Mouse (Mus musculus) limb, embryonic 10.5 days (tissue): ENCODE results near the gene Aloxe3. TPM values are rescaled to one million over a fixed set of nuclear protein-coding genes. Genes with fewer than 3 reads are reported as not detected.
A peak's percentile ranks its signal among the peaks of the same experiment; 100 is the strongest.

ENCODE experiments used
- DNase-seq: peaks from one replicate; pipeline ENCODE4 v3.0.0-alpha.2; 2017; ENCODE audit warnings: low spot score
- H3K27ac ChIP-seq: fragments of 300-500 bp; sonication (generic); 2 replicates; pipeline ENCODE4 v1.5.1; 2016; ENCODE audit warnings: mild to moderate bottlenecking
- H3K27me3 ChIP-seq: fragments of 300-500 bp; sonication (generic); 2 replicates; pipeline ENCODE4 v1.6.1; 2016; ENCODE audit warnings: low read depth, mild to moderate bottlenecking; ENCODE audit not compliant: poor library complexity, severe bottlenecking
- H3K36me3 ChIP-seq: fragments of 300-500 bp; sonication (generic); 2 replicates; pipeline ENCODE4 v1.6.1; 2016; ENCODE audit warnings: mild to moderate bottlenecking, moderate library complexity
- H3K4me1 ChIP-seq: fragments of 300-500 bp; sonication (generic); 2 replicates; pipeline ENCODE4 v1.6.1; 2016
- H3K4me3 ChIP-seq: fragments of 300-500 bp; sonication (generic); 2 replicates; pipeline ENCODE4 v1.5.1; 2016; ENCODE audit warnings: mild to moderate bottlenecking, moderate library complexity
- H3K9me3 ChIP-seq: fragments of 300-500 bp; sonication (generic); replicated peaks from 2 replicates; pipeline ENCODE4 v1.6.1; 2016; ENCODE audit warnings: mild to moderate bottlenecking
- WGBS: fragments of 180-500 bp; shearing (Covaris S2); methylation state at CpG from one replicate; pipeline ENCODE4 v1.1.7; 2016; 5-methylcytosine and 5-hydroxymethylcytosine counted together
- polyA plus RNA-seq: library from polyadenylated mRNA; unstranded; fragments of >200 nt; fragmentation: Nextera tagmentation; extraction: Ambion mirVana; gene quantifications from 2 replicates; pipeline ENCODE4 v1.2.1, GENCODE M21; 2016

The Aloxe3 gene
- polyA plus RNA-seq, 1 experiment from 2014 or later, result 0.39 TPM

DNA sequence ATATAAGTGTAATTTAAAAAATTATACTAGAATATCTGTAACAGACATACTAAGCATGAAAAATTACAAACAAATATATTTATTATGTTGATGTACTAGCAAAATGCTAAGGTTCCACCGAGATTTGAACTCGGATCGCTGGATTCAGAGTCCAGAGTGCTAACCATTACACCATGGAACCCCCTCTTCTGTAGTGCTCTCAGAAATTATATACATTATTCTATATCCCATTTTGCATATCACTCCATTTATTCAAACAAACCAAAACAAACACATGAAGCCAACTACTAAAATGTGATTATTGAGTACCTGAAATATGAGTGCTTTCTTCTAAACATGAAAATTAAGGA is 1.2 kb upstream of the Aloxe3 start:
- H3K27ac ChIP-seq, result no peak overlapping the region
- DNase-seq, result peak; percentile 50
- H3K9me3 ChIP-seq, result no peaks in the 10 kb centered on the region
- H3K4me1 ChIP-seq, result peaks cover 56% of the 10 kb centered on the region
- peaks cover 44% of the 10 kb centered on the region for H3K27me3 ChIP-seq
- peak overlapping the region; percentile 88 for H3K4me3 ChIP-seq
- H3K36me3 ChIP-seq, result no peaks in the 10 kb centered on the region
- WGBS, result under 1% methylated on average over 3 of the region's 3 CpGs

GRCm38 (mm10) chr11:69125041-69125851 is 450 bp upstream of the Aloxe3 start:
- peak; percentile 85 for DNase-seq
- Histone ChIP-seq H3K36me3 (no peaks in the 10 kb centered on the region), H3K27me3 (peaks cover 43% of the 10 kb centered on the region), H3K9me3 (no peaks in the 10 kb centered on the region), H3K4me3 (peak overlapping the region; percentile 88), H3K27ac (peak overlapping the region; percentile 68; the same call in 1 of the 2 replicates), H3K4me1 (peaks cover 48% of the 10 kb centered on the region)
- under 1% methylated on average over 24 of the region's 24 CpGs for WGBS

DNA sequence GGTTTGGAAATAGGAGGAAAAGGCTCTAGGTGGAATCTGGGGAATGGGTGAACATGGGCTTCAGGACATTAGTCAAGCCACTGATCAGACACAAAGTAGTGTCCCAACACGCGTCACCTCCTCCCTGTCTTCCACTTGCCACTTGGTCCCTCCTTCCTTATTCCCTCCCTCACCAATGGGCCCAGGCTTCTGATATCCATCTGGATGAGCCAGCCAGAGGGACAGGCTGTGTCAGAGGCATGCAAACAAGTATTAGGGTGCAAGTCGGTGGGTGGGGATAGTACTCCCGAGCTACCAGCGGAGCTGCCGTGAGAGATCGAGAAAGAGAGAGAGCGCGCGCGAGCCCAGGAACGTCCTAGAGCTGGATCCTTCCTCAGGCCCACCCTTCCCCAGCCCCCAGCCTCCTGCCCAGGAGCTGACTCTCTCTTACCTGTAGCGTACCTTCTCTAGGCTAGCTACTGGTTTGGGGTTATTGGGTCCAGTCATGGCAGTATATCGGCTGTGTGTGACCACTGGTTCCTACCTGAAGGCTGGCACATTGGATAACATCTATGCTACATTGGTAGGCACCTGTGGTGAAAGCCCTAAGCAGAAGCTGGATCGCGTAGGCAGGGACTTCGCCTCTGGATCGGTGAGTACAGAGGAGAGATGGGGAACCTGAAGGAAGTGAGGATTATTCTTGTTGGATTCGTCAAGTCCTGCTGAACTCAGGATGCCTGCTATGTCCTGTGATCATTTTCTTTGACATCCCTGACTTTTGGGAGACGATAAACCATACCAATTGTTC is 416 bp downstream of the Aloxe3 start:
- Histone ChIP-seq H3K27ac (peak overlapping the region; percentile 16; the same call in 1 of the 2 replicates), H3K9me3 (no peaks in the 10 kb centered on the region), H3K27me3 (peaks cover 34% of the 10 kb centered on the region), H3K4me3 (peak overlapping the region; percentile 88), H3K4me1 (peaks cover 40% of the 10 kb centered on the region), H3K36me3 (no peaks in the 10 kb centered on the region)
- peak; percentile 57 for DNase-seq
- 13% methylated on average over 20 of the region's 20 CpGs for WGBS

- H3K4me3 ChIP-seq, result peak overlapping the region; percentile 88
- 43% methylated on average over 2 of the region's 2 CpGs for WGBS
- no peaks in the 10 kb centered on the region for H3K36me3 ChIP-seq
- H3K27ac ChIP-seq, result no peak overlapping the region
- DNase-seq, result no peak
- H3K9me3 ChIP-seq, result no peaks in the 10 kb centered on the region
- H3K27me3 ChIP-seq, result peaks cover 30% of the 10 kb centered on the region
- peaks cover 34% of the 10 kb centered on the region for H3K4me1 ChIP-seq
Observed at GRCm38 (mm10) chr11:69126706-69127095, 1.0 kb downstream of the Aloxe3 start.

DNA sequence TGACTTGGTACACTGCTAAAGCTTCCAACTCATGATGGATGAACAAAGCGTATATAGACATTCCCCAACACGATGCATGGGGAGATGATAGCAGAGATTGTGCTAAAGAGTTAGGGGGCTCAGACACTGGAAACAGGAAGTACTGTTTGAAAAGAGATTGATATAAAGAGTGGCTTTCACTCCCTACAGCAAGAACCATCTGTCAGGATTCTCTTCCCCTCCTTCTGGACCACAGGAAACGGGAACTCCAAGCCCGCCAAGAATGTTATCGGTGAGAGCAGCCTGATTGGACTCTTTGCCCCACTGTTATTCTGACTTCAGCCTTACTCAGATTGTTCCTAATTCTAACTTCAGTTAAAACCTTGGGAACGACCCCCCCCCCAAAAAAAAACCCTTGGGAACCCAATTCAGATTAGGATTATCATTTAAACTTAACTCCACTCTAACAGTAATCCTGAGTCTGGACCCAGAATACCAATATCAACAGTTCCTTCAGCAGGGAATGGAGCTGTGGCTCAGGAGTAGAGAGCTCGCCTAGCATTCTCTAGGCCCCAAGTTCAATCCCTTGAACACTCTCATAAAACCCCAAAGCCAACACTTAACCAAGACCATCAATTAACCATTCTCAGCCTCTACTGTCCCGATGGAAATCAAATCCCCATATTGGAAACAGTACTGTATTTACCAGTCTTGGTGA is 2.9 kb downstream of the Aloxe3 start:
- no peak overlapping the region for H3K4me3 ChIP-seq
- H3K9me3 ChIP-seq, result no peaks in the 10 kb centered on the region
- no peaks in the 10 kb centered on the region for H3K36me3 ChIP-seq
- WGBS, result 79% methylated on average over 8 of the region's 8 CpGs
- H3K4me1 ChIP-seq, result peaks cover 20% of the 10 kb centered on the region
- DNase-seq, result no peak
- peaks cover 47% of the 10 kb centered on the region for H3K27me3 ChIP-seq
- H3K27ac ChIP-seq, result no peak overlapping the region

GRCm38 (mm10) chr11:69133566-69133922 is 7.8 kb downstream of the Aloxe3 start:
- Histone ChIP-seq H3K4me3 (peak overlapping the region; percentile 59), H3K4me1 (peaks cover 14% of the 10 kb centered on the region), H3K27ac (0 out of 2 replicates have a peak overlapping the region, but pooled peaks have one; percentile 57), H3K36me3 (no peaks in the 10 kb centered on the region), H3K9me3 (no peaks in the 10 kb centered on the region), H3K27me3 (peaks cover 24% of the 10 kb centered on the region)
- 17% methylated on average over 5 of the region's 5 CpGs for WGBS
- DNase-seq, result no peak

DNA sequence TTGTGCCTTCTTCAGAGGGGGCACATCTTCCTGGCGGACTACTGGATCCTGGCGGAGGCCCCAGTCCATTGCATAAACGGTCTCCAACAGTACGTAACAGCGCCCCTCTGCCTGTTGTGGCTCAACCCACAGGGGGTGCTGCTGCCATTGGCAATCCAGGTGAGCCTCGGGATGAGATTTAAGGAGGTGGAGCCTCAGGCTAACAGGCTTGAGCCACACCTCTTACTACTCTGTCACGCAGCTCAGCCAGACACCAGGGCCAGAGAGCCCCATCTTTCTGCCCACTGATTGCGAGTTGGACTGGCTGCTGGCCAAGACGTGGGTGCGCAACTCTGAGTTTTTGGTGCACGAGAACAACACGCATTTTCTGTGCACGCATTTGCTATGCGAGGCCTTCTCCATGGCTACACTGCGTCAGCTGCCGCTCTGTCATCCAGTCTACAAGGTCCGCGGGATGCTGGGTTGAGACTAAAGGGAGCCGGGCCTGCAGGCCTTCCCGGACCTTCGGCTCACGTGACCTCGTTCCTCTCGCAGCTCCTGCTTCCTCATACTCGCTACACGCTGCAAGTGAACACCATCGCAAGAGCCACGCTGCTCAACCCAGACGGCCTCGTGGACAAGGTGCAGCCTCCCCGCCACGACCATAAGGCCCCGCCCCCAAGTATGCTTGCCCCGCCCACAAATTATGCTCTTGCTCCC is 8.4 kb downstream of the Aloxe3 start:
- 2% methylated on average over 34 of the region's 34 CpGs for WGBS
- H3K27ac ChIP-seq, result peak overlapping the region; percentile 57
- H3K4me1 ChIP-seq, result peaks cover 14% of the 10 kb centered on the region

GRCm38 (mm10) chr11:69134622-69134968 is 8.9 kb downstream of the Aloxe3 start:
- H3K27ac ChIP-seq, result peak overlapping the region; percentile 57
- WGBS, result 28% methylated on average over 8 of the region's 8 CpGs
- H3K36me3 ChIP-seq, result no peaks in the 10 kb centered on the region
- peaks cover 14% of the 10 kb centered on the region for H3K4me1 ChIP-seq
- DNase-seq, result no peak
- H3K27me3 ChIP-seq, result peaks cover 20% of the 10 kb centered on the region
- peak overlapping the region; percentile 59 for H3K4me3 ChIP-seq
- H3K9me3 ChIP-seq, result no peaks in the 10 kb centered on the region

More for the DNA sequence above, 8.4 kb downstream of the Aloxe3 start:
- no peaks in the 10 kb centered on the region for H3K9me3 ChIP-seq
- DNase-seq, result peak; percentile 73
- H3K36me3 ChIP-seq, result no peaks in the 10 kb centered on the region
- H3K27me3 ChIP-seq, result peaks cover 24% of the 10 kb centered on the region
- H3K4me3 ChIP-seq, result peak overlapping the region; percentile 59

DNA sequence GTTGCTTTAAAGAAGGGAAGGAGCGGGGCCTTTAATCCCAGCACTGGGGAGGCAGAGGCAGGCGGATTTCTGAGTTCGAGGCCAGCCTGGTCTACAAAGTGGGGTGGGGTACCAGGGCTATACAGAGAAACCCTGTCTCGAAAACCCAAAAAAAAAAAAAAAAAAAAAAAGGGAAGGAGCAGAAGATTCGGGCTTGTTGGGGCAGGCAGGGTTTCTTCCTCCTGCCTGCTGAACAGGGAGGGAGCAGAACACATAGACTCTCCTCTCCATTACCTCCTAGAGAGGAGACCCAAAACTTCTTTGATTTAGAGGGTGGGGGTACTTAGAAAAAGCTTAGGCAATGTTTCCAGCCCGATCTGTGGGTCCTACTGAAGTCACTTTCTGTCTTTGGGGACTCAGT is 9.7 kb downstream of the Aloxe3 start:
- Histone ChIP-seq H3K9me3 (no peaks in the 10 kb centered on the region), H3K4me1 (peaks cover 14% of the 10 kb centered on the region), H3K27me3 (peaks cover 20% of the 10 kb centered on the region), H3K4me3 (no peak overlapping the region), H3K36me3 (no peaks in the 10 kb centered on the region), H3K27ac (no peak overlapping the region)
- no peak for DNase-seq
- 92% methylated on average over 6 of the region's 6 CpGs for WGBS

GRCm38 (mm10) chr11:69147546-69147945 is 21.9 kb downstream of the Aloxe3 start:
- no peak for DNase-seq

DNA sequence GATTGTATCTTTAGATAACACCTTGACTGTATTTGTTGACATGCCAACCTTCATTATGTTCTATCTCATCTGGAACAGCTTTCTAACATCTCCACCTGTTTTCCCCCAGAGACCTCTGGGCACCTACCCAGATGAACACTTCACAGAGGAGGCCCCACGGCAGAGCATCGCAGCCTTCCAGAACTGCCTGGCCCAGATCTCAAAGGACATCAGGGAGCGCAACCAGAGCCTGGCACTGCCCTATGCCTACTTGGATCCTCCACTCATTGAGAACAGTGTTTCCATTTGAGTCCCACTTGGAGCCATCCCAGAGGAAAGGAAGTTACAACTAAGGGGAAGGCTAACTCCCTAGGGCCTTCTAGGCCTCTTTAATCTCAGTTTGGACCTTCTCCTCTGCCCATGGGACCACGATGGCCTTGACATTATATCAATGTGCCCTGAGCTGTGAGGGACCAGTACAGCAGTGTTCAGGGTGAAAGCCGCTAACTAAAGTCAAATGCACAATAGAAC is 22.8 kb downstream of the Aloxe3 start:
- Histone ChIP-seq H3K4me1 (peaks cover 15% of the 10 kb centered on the region), H3K4me3 (no peak overlapping the region), H3K36me3 (no peaks in the 10 kb centered on the region), H3K27ac (no peak overlapping the region), H3K9me3 (no peaks in the 10 kb centered on the region), H3K27me3 (peaks cover 24% of the 10 kb centered on the region; the same call in 1 of the 2 replicates)
- DNase-seq, result no peak
- WGBS, result 92% methylated on average over 5 of the region's 5 CpGs

More at GRCm38 (mm10) chr11:69147546-69147945, 21.9 kb downstream of the Aloxe3 start:
- WGBS, result 85% methylated on average over 7 of the region's 7 CpGs
- peaks cover 14% of the 10 kb centered on the region for H3K4me1 ChIP-seq
- no peaks in the 10 kb centered on the region for H3K9me3 ChIP-seq
- H3K27ac ChIP-seq, result no peak overlapping the region
- H3K36me3 ChIP-seq, result no peaks in the 10 kb centered on the region
- no peak overlapping the region for H3K4me3 ChIP-seq
- peaks cover 22% of the 10 kb centered on the region; the same call in 1 of the 2 replicates for H3K27me3 ChIP-seq

- Histone ChIP-seq H3K4me1 (peaks cover 15% of the 10 kb centered on the region), H3K9me3 (no peaks in the 10 kb centered on the region), H3K27me3 (peaks cover 34% of the 10 kb centered on the region; the same call in 1 of the 2 replicates), H3K4me3 (no peak overlapping the region), H3K27ac (no peak overlapping the region), H3K36me3 (no peaks in the 10 kb centered on the region)
- DNase-seq, result no peak
- WGBS, result 87% methylated on average over 6 of the region's 6 CpGs
Observed at GRCm38 (mm10) chr11:69149728-69150127, 24.0 kb downstream of the Aloxe3 start.
